Mouse (Mus musculus): Measurements from ENCODE around the gene Olfr1053. TPM values are rescaled to one million over a fixed set of nuclear protein-coding genes. Genes with fewer than 3 reads are reported as not detected.
"Not testable (repeated sequence)": the region's sequence is repeated elsewhere in the genome, so short reads cannot be mapped to it uniquely, and the experiment has no call there.

Gene Olfr1053
- not detected in 2 replicates for polyA plus RNA-seq (2014; fragmentation: Nextera tagmentation; extraction: Ambion mirVana)

DNA sequence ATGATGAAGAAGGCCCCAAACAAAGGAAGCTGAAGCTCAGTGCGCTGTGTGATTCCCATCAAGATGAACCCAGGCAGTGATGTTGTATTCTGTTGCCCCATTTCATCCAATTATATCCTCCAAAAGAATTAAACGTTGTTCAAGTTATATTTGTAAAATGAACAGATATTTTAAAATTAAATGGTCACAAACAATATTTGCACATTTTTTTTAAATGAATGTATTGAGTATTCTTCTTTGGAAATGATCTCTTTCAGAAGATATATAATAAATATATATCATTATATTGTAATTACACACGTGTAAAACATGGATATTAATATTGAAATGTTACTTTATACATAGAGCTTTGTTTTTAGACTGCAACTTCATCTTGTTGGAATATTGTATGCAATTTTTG, at the start of gene Olfr1053:
TSS of gene Olfr1053 (minus strand) at position 101 of the 400 bp plus-strand sequence.
- no peak within 1 kb of the TSS for H3K9ac ChIP-seq (replicated peaks; ENCODE audit: low read depth, low read length)
- H3K4me2 ChIP-seq (ENCODE audit: low read depth, low read length), result no peak within 1 kb of the TSS
- H3K9me3 ChIP-seq (ENCODE audit: control insufficient read depth, low read length), result no peaks in the 10 kb centered on the region
- WGBS, result 67% methylated on average over 3 of the region's 3 CpGs
- no peaks in the 10 kb centered on the region for H3K27me3 ChIP-seq (ENCODE audit: control insufficient read depth, insufficient read depth, low read length)
- H3K4me1 ChIP-seq (ENCODE audit: control insufficient read depth, insufficient read depth, low read length), result no peaks in the 10 kb centered on the region
- ATAC-seq (ENCODE audit: low read depth), result no peak
- H3K36me3 ChIP-seq (ENCODE audit: control insufficient read depth, insufficient read depth, low read length), result no peaks in the 10 kb centered on the region
- H3K27ac ChIP-seq (ENCODE audit: low read depth, low read length), result no peak within 1 kb of the TSS
- no peak within 1 kb of the TSS for H3K4me3 ChIP-seq (ENCODE audit: low read depth, low read length)

DNA sequence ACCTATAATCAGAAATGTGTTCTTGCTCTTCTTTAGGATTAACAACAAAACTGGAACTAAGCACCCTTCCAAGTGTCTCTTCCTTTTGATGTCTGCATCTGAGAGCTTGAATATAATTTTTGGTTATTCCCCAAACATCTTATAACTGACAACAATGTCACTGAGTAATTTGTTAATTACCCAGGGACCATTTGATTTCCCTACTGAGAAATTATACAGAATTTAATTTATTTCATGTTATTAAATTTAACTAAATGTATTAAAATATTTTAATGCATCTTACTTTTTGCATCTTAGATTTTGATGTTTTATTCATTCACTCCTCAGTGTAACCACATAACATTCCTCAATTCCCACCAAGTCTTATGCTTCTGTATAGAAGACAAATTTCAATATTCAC, 47.3 kb upstream of the Olfr1053 start, which contains the start of gene Olfr1056:
TSS of gene Olfr1056 (minus strand) at position 101 of the 400 bp plus-strand sequence.
- Histone ChIP-seq H3K27ac (ENCODE audit: low read depth, low read length) (no peak within 1 kb of the TSS), H3K36me3 (ENCODE audit: control insufficient read depth, insufficient read depth, low read length) (no peaks in the 10 kb centered on the region), H3K9ac (replicated peaks; ENCODE audit: low read depth, low read length) (no peak within 1 kb of the TSS), H3K4me1 (ENCODE audit: control insufficient read depth, insufficient read depth, low read length) (no peaks in the 10 kb centered on the region), H3K4me2 (ENCODE audit: low read depth, low read length) (no peak within 1 kb of the TSS), H3K27me3 (ENCODE audit: control insufficient read depth, insufficient read depth, low read length) (no peaks in the 10 kb centered on the region), H3K4me3 (ENCODE audit: low read depth, low read length) (no peak within 1 kb of the TSS), H3K9me3 (ENCODE audit: control insufficient read depth, low read length) (no peaks in the 10 kb centered on the region)
- ATAC-seq (ENCODE audit: low read depth), result no peak

DNA sequence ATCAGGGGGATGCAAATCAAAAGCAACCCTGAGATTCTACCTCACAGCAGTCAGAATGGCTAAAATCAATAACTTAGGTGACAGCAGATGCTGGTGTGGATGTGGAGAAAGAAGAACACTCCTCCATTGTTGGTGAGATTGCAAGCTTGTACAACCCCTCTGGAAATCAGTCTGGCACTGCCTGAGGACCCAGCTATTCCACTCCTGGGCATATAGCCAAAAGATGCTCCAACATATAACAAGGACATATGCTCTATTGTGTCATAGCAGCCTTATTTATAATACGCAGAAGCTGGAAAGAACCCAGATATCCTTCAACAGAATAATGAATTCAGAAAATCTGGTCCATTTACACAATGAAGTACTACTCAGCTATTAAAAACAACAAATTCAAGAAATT, 36.7 kb upstream of the Olfr1053 start:
- not testable (repeated sequence) for H3K4me3 ChIP-seq (ENCODE audit: low read depth, low read length); H3K27me3 ChIP-seq (ENCODE audit: control insufficient read depth, insufficient read depth, low read length); ATAC-seq (ENCODE audit: low read depth); H3K9me3 ChIP-seq (ENCODE audit: control insufficient read depth, low read length); H3K4me1 ChIP-seq (ENCODE audit: control insufficient read depth, insufficient read depth, low read length); H3K36me3 ChIP-seq (ENCODE audit: control insufficient read depth, insufficient read depth, low read length); H3K27ac ChIP-seq (ENCODE audit: low read depth, low read length); H3K4me2 ChIP-seq (ENCODE audit: low read depth, low read length); H3K9ac ChIP-seq (replicated peaks; ENCODE audit: low read depth, low read length)
- WGBS, result 83% methylated on average over 1 of the region's 1 CpGs

DNA sequence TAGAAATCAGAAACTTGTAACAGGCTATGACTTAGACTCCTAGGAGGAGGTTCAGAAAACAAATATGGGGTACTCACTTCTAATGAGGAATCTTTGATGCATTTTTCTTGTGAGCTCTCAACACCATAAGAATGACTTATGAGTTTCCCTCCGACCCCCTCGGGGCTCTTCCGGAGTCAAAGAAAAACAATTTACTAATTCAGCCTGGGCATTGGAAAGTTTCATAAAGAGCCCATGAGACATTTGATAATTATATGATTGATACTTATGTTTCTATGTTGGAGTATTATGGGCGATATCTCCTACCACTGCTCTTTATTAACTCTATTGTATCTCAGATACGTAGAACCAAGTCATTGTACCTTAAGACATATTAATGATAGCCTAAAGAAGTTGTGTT, 35.1 kb upstream of the Olfr1053 start, which contains the start of gene Olfr1055:
TSS of gene Olfr1055 (minus strand) at position 101 of the 400 bp plus-strand sequence.
- WGBS, result 87% methylated on average over 5 of the region's 5 CpGs
- Histone ChIP-seq H3K4me3 (ENCODE audit: low read depth, low read length) (no peak within 1 kb of the TSS), H3K4me2 (ENCODE audit: low read depth, low read length) (no peak within 1 kb of the TSS), H3K27me3 (ENCODE audit: control insufficient read depth, insufficient read depth, low read length) (no peaks in the 10 kb centered on the region), H3K36me3 (ENCODE audit: control insufficient read depth, insufficient read depth, low read length) (no peaks in the 10 kb centered on the region), H3K9ac (replicated peaks; ENCODE audit: low read depth, low read length) (no peak within 1 kb of the TSS), H3K4me1 (ENCODE audit: control insufficient read depth, insufficient read depth, low read length) (no peaks in the 10 kb centered on the region), H3K9me3 (ENCODE audit: control insufficient read depth, low read length) (no peaks in the 10 kb centered on the region), H3K27ac (ENCODE audit: low read depth, low read length) (no peak within 1 kb of the TSS)
- ATAC-seq (ENCODE audit: low read depth), result no peak

DNA sequence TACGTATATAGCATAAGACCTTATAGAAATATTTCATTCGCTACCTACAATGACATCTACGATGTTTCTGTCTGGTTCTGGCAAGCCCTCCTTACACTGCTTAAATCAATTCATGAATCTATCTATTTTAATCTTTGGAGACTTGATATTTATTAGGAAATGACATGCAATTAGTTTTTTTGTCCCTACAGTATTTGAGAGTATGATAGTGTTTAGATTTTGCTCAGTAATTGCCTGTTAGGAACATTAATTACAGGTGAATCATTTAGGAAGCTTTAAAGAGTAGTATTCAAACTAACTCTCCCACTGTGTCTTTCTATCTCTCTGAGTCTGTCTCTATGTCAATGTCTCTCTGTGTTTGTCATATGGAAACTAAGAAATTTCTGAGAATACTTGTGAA, 20.2 kb upstream of the Olfr1053 start, which contains the start of gene Olfr1054:
TSS of gene Olfr1054 (minus strand) at position 101 of the 400 bp plus-strand sequence.
- no peak within 1 kb of the TSS for H3K4me2 ChIP-seq (ENCODE audit: low read depth, low read length)
- no peaks in the 10 kb centered on the region for H3K27me3 ChIP-seq (ENCODE audit: control insufficient read depth, insufficient read depth, low read length)
- WGBS, result 86% methylated on average over 3 of the region's 3 CpGs
- H3K9ac ChIP-seq (replicated peaks; ENCODE audit: low read depth, low read length), result no peak within 1 kb of the TSS
- ATAC-seq (ENCODE audit: low read depth), result no peak
- H3K4me3 ChIP-seq (ENCODE audit: low read depth, low read length), result no peak within 1 kb of the TSS
- no peaks in the 10 kb centered on the region for H3K4me1 ChIP-seq (ENCODE audit: control insufficient read depth, insufficient read depth, low read length)
- no peak within 1 kb of the TSS for H3K27ac ChIP-seq (ENCODE audit: low read depth, low read length)
- H3K9me3 ChIP-seq (ENCODE audit: control insufficient read depth, low read length), result no peaks in the 10 kb centered on the region
- no peaks in the 10 kb centered on the region for H3K36me3 ChIP-seq (ENCODE audit: control insufficient read depth, insufficient read depth, low read length)

DNA sequence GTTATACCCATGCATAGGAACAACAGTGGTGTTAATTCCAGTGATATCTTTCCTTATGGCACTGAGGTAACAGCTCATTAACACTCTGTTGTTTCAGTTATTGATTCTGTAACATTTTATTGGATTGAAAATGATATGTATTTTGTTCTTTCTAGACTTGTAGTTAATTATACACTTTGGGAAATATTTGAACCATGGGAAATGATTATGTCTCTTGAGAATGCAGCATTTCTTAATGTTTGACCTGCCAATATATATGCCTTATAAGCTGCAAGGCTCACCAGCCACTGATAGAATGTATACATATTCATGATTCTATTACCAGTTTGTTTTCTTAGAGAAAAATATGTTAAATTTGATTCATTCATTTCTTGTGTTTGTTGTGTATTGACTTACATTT, 22.9 kb downstream of the Olfr1053 start, which contains the start of gene Olfr1052:
TSS of gene Olfr1052 (plus strand) at position 301 of the 400 bp plus-strand sequence.
- ATAC-seq (ENCODE audit: low read depth), result no peak
- no peaks in the 10 kb centered on the region for H3K27me3 ChIP-seq (ENCODE audit: control insufficient read depth, insufficient read depth, low read length)

DNA sequence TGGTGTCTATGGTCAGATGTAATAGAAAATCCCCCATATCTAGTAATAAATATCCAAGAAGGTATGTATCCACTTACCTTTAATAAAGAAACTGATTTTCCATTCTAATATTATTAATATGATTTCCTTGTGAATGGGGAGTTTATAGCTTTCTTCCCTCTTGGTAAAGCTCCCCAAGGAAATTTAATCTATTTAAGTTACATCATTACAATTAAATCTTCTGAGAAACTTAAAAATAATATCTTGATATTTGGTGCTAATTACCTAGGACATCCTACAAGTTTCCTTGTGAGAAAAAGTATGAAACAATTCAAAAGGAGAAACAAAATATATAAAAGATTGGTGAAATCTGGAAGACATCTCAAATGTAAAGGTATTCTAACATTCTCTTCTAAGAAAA, 36.1 kb downstream of the Olfr1053 start, which contains the start of gene Olfr1051:
TSS of gene Olfr1051 (minus strand) at position 101 of the 400 bp plus-strand sequence.
- not testable (repeated sequence) for H3K9me3 ChIP-seq (ENCODE audit: control insufficient read depth, low read length); H3K27me3 ChIP-seq (ENCODE audit: control insufficient read depth, insufficient read depth, low read length); H3K4me2 ChIP-seq (ENCODE audit: low read depth, low read length); H3K4me3 ChIP-seq (ENCODE audit: low read depth, low read length); H3K36me3 ChIP-seq (ENCODE audit: control insufficient read depth, insufficient read depth, low read length); H3K4me1 ChIP-seq (ENCODE audit: control insufficient read depth, insufficient read depth, low read length); H3K27ac ChIP-seq (ENCODE audit: low read depth, low read length); ATAC-seq (ENCODE audit: low read depth); H3K9ac ChIP-seq (replicated peaks; ENCODE audit: low read depth, low read length)

More for the DNA sequence above, 22.9 kb downstream of the Olfr1053 start, which contains the start of gene Olfr1052:
- H3K9me3 ChIP-seq (ENCODE audit: control insufficient read depth, low read length), result no peaks in the 10 kb centered on the region
- no peaks in the 10 kb centered on the region for H3K36me3 ChIP-seq (ENCODE audit: control insufficient read depth, insufficient read depth, low read length)
- H3K4me3 ChIP-seq (ENCODE audit: low read depth, low read length), result no peak within 1 kb of the TSS
- H3K4me2 ChIP-seq (ENCODE audit: low read depth, low read length), result no peak within 1 kb of the TSS
- no peak within 1 kb of the TSS for H3K9ac ChIP-seq (replicated peaks; ENCODE audit: low read depth, low read length)
- no peak within 1 kb of the TSS for H3K27ac ChIP-seq (ENCODE audit: low read depth, low read length)
- no peaks in the 10 kb centered on the region for H3K4me1 ChIP-seq (ENCODE audit: control insufficient read depth, insufficient read depth, low read length)

Other genes starting within 250 kb of the Olfr1053 start
- gene Olfr1036, start 241.3 kb downstream of the Olfr1053 start, polyA plus RNA-seq (2014; fragmentation: Nextera tagmentation; extraction: Ambion mirVana), result not detected in 2 replicates
- not detected in 2 replicates for gene Olfr1037, start 227.9 kb downstream of the Olfr1053 start, polyA plus RNA-seq (2014; fragmentation: Nextera tagmentation; extraction: Ambion mirVana)
- gene Olfr1039, start 179.4 kb downstream of the Olfr1053 start, polyA plus RNA-seq (2014; fragmentation: Nextera tagmentation; extraction: Ambion mirVana), result not detected in 2 replicates
- not detected in 2 replicates for gene Olfr1040, start 168.6 kb downstream of the Olfr1053 start, polyA plus RNA-seq (2014; fragmentation: Nextera tagmentation; extraction: Ambion mirVana)
- not detected in 2 replicates for gene Olfr1042, start 153.4 kb downstream of the Olfr1053 start, polyA plus RNA-seq (2014; fragmentation: Nextera tagmentation; extraction: Ambion mirVana)
- gene Olfr1043, start 147.8 kb downstream of the Olfr1053 start, polyA plus RNA-seq (2014; fragmentation: Nextera tagmentation; extraction: Ambion mirVana), result not detected in 2 replicates
- not detected in 2 replicates for gene Olfr1044, start 137.5 kb downstream of the Olfr1053 start, polyA plus RNA-seq (2014; fragmentation: Nextera tagmentation; extraction: Ambion mirVana)
- gene Olfr52, start 129.6 kb downstream of the Olfr1053 start, polyA plus RNA-seq (2014; fragmentation: Nextera tagmentation; extraction: Ambion mirVana), result not detected in 2 replicates
- gene Olfr1045, start 112.3 kb downstream of the Olfr1053 start, polyA plus RNA-seq (2014; fragmentation: Nextera tagmentation; extraction: Ambion mirVana), result not detected in 2 replicates
- not detected in 2 replicates for gene Olfr1046, start 96.0 kb downstream of the Olfr1053 start, polyA plus RNA-seq (2014; fragmentation: Nextera tagmentation; extraction: Ambion mirVana)
- gene Olfr1047, start 83.9 kb downstream of the Olfr1053 start, polyA plus RNA-seq (2014; fragmentation: Nextera tagmentation; extraction: Ambion mirVana), result not detected in 2 replicates
- gene Olfr1048, start 75.0 kb downstream of the Olfr1053 start, polyA plus RNA-seq (2014; fragmentation: Nextera tagmentation; extraction: Ambion mirVana), result not detected in 2 replicates
- gene Olfr1049, start 57.0 kb downstream of the Olfr1053 start, polyA plus RNA-seq (2014; fragmentation: Nextera tagmentation; extraction: Ambion mirVana), result not detected in 2 replicates
- not detected in 2 replicates for gene Olfr1051, start 36.2 kb downstream of the Olfr1053 start, polyA plus RNA-seq (2014; fragmentation: Nextera tagmentation; extraction: Ambion mirVana)
- gene Olfr1052, start 22.8 kb downstream of the Olfr1053 start, polyA plus RNA-seq (2014; fragmentation: Nextera tagmentation; extraction: Ambion mirVana), result not detected in 2 replicates
- not detected in 2 replicates for gene Olfr1054, start 20.1 kb upstream of the Olfr1053 start, polyA plus RNA-seq (2014; fragmentation: Nextera tagmentation; extraction: Ambion mirVana)
- not detected in 2 replicates for gene Olfr1055, start 35.0 kb upstream of the Olfr1053 start, polyA plus RNA-seq (2014; fragmentation: Nextera tagmentation; extraction: Ambion mirVana)
- not detected in 2 replicates for gene Olfr1056, start 47.2 kb upstream of the Olfr1053 start, polyA plus RNA-seq (2014; fragmentation: Nextera tagmentation; extraction: Ambion mirVana)
- not detected in 2 replicates for gene Olfr1057, start 63.1 kb upstream of the Olfr1053 start, polyA plus RNA-seq (2014; fragmentation: Nextera tagmentation; extraction: Ambion mirVana)
- gene Olfr1058, start 73.3 kb upstream of the Olfr1053 start, polyA plus RNA-seq (2014; fragmentation: Nextera tagmentation; extraction: Ambion mirVana), result not detected in 2 replicates
- gene Olfr1061, start 98.8 kb upstream of the Olfr1053 start, polyA plus RNA-seq (2014; fragmentation: Nextera tagmentation; extraction: Ambion mirVana), result not detected in 2 replicates
- not detected in 2 replicates for gene Olfr1062, start 111.5 kb upstream of the Olfr1053 start, polyA plus RNA-seq (2014; fragmentation: Nextera tagmentation; extraction: Ambion mirVana)
- not detected in 2 replicates for gene Olfr1065, start 135.3 kb upstream of the Olfr1053 start, polyA plus RNA-seq (2014; fragmentation: Nextera tagmentation; extraction: Ambion mirVana)
- not detected in 2 replicates for gene Olfr1066, start 141.0 kb upstream of the Olfr1053 start, polyA plus RNA-seq (2014; fragmentation: Nextera tagmentation; extraction: Ambion mirVana)
- gene Olfr228, start 172.1 kb upstream of the Olfr1053 start, polyA plus RNA-seq (2014; fragmentation: Nextera tagmentation; extraction: Ambion mirVana), result not detected in 2 replicates
- gene Olfr1076, start 193.2 kb upstream of the Olfr1053 start, polyA plus RNA-seq (2014; fragmentation: Nextera tagmentation; extraction: Ambion mirVana), result not detected in 2 replicates
- not detected in 2 replicates for gene Olfr1079, start 227.2 kb upstream of the Olfr1053 start, polyA plus RNA-seq (2014; fragmentation: Nextera tagmentation; extraction: Ambion mirVana)
- not detected in 2 replicates for gene Olfr1080, start 243.0 kb upstream of the Olfr1053 start, polyA plus RNA-seq (2014; fragmentation: Nextera tagmentation; extraction: Ambion mirVana)

Measured in neural tube, embryonic 14.5 days (tissue).